Mouse (Mus musculus): Measurements from ENCODE around the gene Ak2.

DNA sequence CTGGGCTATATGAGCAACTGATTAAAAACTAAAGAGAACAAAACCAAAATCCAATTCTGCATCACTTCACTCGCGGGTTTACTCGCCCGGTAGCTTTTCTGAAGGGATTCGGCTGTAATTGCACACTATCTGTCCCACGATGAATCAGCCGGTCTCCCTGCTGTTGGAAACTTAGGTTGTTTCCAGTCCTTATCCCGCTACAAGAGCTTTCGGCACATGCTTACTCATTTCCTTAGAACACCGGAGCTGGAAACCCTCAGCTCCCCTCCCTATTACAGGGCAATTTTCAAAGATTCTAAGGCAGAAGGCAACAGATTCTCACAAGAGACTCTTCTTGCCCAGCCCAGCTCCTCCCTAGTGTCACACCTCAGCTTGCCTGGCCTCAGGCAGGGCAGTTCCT lies 25.4 kb downstream of the Ak2 start:
- TF ChIP-seq EP300 (IDR thresholded peaks at IDR 0.05; ENCODE audit: low read depth) (no peak), CTCF (IDR thresholded peaks at IDR 0.05; ENCODE audit: low read depth) (no peak)
